8 mouse cellular contexts compared by ENCODE assay signal in the genomic region with DNA sequence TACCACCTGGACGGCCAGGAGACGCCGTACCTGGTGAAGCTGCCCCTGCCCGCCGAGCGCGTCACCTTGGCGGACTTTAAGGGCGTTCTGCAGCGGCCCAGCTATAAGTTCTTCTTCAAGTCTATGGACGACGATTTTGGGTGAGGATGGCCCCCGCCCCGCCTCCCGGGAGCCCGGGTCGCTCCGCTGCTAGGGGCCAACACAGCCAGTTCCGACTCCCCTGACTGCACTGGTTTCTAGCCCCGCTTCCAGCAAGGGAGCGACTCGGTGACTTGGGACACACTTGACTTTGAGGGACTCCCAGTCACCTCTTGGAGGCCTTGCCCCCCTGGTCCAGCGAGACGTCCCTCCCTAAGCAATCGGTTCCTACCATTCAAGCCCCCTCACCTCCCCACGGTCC. TPM values are rescaled to one million over a fixed set of nuclear protein-coding genes. Genes with fewer than 3 reads are reported as not detected.
DNase-seq lines count a peak whose midpoint lies in the region; ATAC-seq and TF ChIP-seq lines count a peak whose summit lies in the region.

No protein-coding gene starts in this region.

- H3K4me1 ChIP-seq in lung, embryonic 15.5 days: peaks cover 17% of the 10 kb centered on the region
- peaks cover 53% of the 10 kb centered on the region for H3K4me1 ChIP-seq in erythroblast, embryonic 14.5 days (ENCODE audit: control insufficient read depth)
- no peaks in the 10 kb centered on the region for H3K4me1 ChIP-seq in intestine, postnatal 0 days (replicated peaks; ENCODE audit: control insufficient read depth, insufficient read depth, low read length)
- peaks cover 26% of the 10 kb centered on the region for H3K4me1 ChIP-seq in midbrain, embryonic 16.5 days (ENCODE audit: control insufficient read depth, insufficient read depth, low read length)

- H3K9me3 ChIP-seq in lung, embryonic 15.5 days: no peaks in the 10 kb centered on the region
- H3K9me3 ChIP-seq in erythroblast, embryonic 14.5 days (ENCODE audit: control insufficient read depth, low read length): no peaks in the 10 kb centered on the region
- no peaks in the 10 kb centered on the region for H3K9me3 ChIP-seq in intestine, postnatal 0 days (ENCODE audit: control insufficient read depth)
- no peaks in the 10 kb centered on the region for H3K9me3 ChIP-seq in midbrain, embryonic 16.5 days (replicated peaks; ENCODE audit: control insufficient read depth, low read length, poor library complexity, severe bottlenecking)

- peak overlapping the region; percentile 98 for H3K9ac ChIP-seq in lung, embryonic 15.5 days
- peak overlapping the region; percentile 72 for H3K9ac ChIP-seq in intestine, postnatal 0 days (ENCODE audit: low read depth, low read length)
- peak overlapping the region; percentile 98 for H3K9ac ChIP-seq in midbrain, embryonic 16.5 days (ENCODE audit: low read depth, low read length)

- under 1% methylated on average over 26 of the region's 26 CpGs for WGBS in lung, embryonic 15.5 days
- WGBS in intestine, postnatal 0 days: 0% methylated on average over 26 of the region's 26 CpGs
- 1% methylated on average over 26 of the region's 26 CpGs for WGBS in midbrain, embryonic 16.5 days

- H3K27ac ChIP-seq in lung, embryonic 15.5 days: peak overlapping the region; percentile 92
- H3K27ac ChIP-seq in intestine, postnatal 0 days (ENCODE audit: low read depth, low read length): peak overlapping the region; percentile 78
- peak overlapping the region; percentile 93 for H3K27ac ChIP-seq in midbrain, embryonic 16.5 days (ENCODE audit: low read length)

- H3K4me2 ChIP-seq in lung, embryonic 15.5 days: peak overlapping the region; percentile 71
- peak overlapping the region; percentile 82 for H3K4me2 ChIP-seq in intestine, postnatal 0 days (replicated peaks; ENCODE audit: low read depth)
- H3K4me2 ChIP-seq in midbrain, embryonic 16.5 days (ENCODE audit: low read length): peak overlapping the region; percentile 85

- no peak for TF ChIP-seq CTCF in intestine, postnatal 0 days (IDR thresholded peaks at IDR 0.05; ENCODE audit: low read depth)

- peaks cover 24% of the 10 kb centered on the region for H3K36me3 ChIP-seq in lung, embryonic 15.5 days
- H3K36me3 ChIP-seq in erythroblast, embryonic 14.5 days (ENCODE audit: control insufficient read depth): peaks cover 30% of the 10 kb centered on the region
- H3K36me3 ChIP-seq in intestine, postnatal 0 days (ENCODE audit: control insufficient read depth, insufficient read depth): peaks cover 7% of the 10 kb centered on the region; the same call in 1 of the 2 replicates
- H3K36me3 ChIP-seq in midbrain, embryonic 16.5 days (ENCODE audit: control insufficient read depth, insufficient read depth, low read length): no peaks in the 10 kb centered on the region

- peak; percentile 58 for DNase-seq in adrenal gland, postnatal 14 days
- no peak for DNase-seq in adrenal gland, adult 18-20 months (ENCODE audit: low spot score in 2 of 2)
- no peak for DNase-seq in lung, adult 18-20 months

- peak; percentile 5; the same call in 1 of the 2 replicates for ATAC-seq in lung, embryonic 15.5 days (ENCODE audit: borderline replicate concordance, extremely low read depth, low FRiP score, low TSS enrichment)
- ATAC-seq in intestine, postnatal 0 days: no peak; the same call in 1 of the 2 replicates
- peak; percentile 53 for ATAC-seq in midbrain, embryonic 16.5 days
- ATAC-seq in frontal cortex, adult (ENCODE audit: low TSS enrichment): no peak; the same call in 1 of the 2 replicates

- H3K27me3 ChIP-seq in lung, embryonic 15.5 days: no peaks in the 10 kb centered on the region
- H3K27me3 ChIP-seq in erythroblast, embryonic 14.5 days (ENCODE audit: control insufficient read depth): no peaks in the 10 kb centered on the region
- H3K27me3 ChIP-seq in intestine, postnatal 0 days (replicated peaks; ENCODE audit: control insufficient read depth, insufficient read depth, low read length): no peaks in the 10 kb centered on the region
- no peaks in the 10 kb centered on the region for H3K27me3 ChIP-seq in midbrain, embryonic 16.5 days (ENCODE audit: control insufficient read depth, insufficient read depth, low read depth, low read length)

- peak overlapping the region; percentile 89 for H3K4me3 ChIP-seq in lung, embryonic 15.5 days
- H3K4me3 ChIP-seq in erythroblast, embryonic 14.5 days (replicated peaks): peak overlapping the region; percentile 95
- peak overlapping the region; percentile 67 for H3K4me3 ChIP-seq in intestine, postnatal 0 days (ENCODE audit: low read depth, low read length)
- peak overlapping the region; percentile 95 for H3K4me3 ChIP-seq in midbrain, embryonic 16.5 days (ENCODE audit: low read depth, low read length)

RNA-seq across cellular contexts. Expression of a gene that starts 0.4 kb away (rescaled TPM):
- 43.3 and 43.8 TPM in 2 replicates for total RNA-seq in adrenal gland, postnatal 14 days (2021)
- 10 to 100 TPM; 40.1 to 44.5 TPM for total RNA-seq in adrenal gland, adult 18-20 months (2021)
- 17.4 and 21.7 TPM in 2 replicates for polyA plus RNA-seq in lung, embryonic 15.5 days (2015; fragmentation: Nextera tagmentation; extraction: Ambion mirVana)
- polyA plus RNA-seq in erythroblast, embryonic 14.5 days (2012): 1.4 TPM in 2 replicates
- 11.5 and 13.7 TPM in 2 replicates for polyA plus RNA-seq in intestine, postnatal 0 days (2015; fragmentation: Nextera tagmentation; extraction: Ambion mirVana)
- 36.2 and 38.0 TPM in 2 replicates for polyA plus RNA-seq in midbrain, embryonic 16.5 days (2015; fragmentation: Nextera tagmentation; extraction: Ambion mirVana)

RNA-seq across cellular contexts. Expression of a gene that starts 18.1 kb away (rescaled TPM):
- total RNA-seq in adrenal gland, postnatal 14 days (2021): 292 and 316 TPM in 2 replicates
- 100 to 1,000 TPM; 277 to 333 TPM for total RNA-seq in adrenal gland, adult 18-20 months (2021)
- 615 and 636 TPM in 2 replicates for polyA plus RNA-seq in lung, embryonic 15.5 days (2015; fragmentation: Nextera tagmentation; extraction: Ambion mirVana)
- polyA plus RNA-seq in erythroblast, embryonic 14.5 days (2012): 16.9 TPM in 2 replicates
- 411 and 423 TPM in 2 replicates for polyA plus RNA-seq in intestine, postnatal 0 days (2015; fragmentation: Nextera tagmentation; extraction: Ambion mirVana)
- 1,379 and 1,416 TPM in 2 replicates for polyA plus RNA-seq in midbrain, embryonic 16.5 days (2015; fragmentation: Nextera tagmentation; extraction: Ambion mirVana)

RNA-seq across cellular contexts. Expression of a gene that starts 18.6 kb away (rescaled TPM):
- total RNA-seq in adrenal gland, postnatal 14 days (2021): 61.6 and 62.7 TPM in 2 replicates
- 10 to 100 TPM; 58.2 to 60.1 TPM for total RNA-seq in adrenal gland, adult 18-20 months (2021)
- polyA plus RNA-seq in lung, embryonic 15.5 days (2015; fragmentation: Nextera tagmentation; extraction: Ambion mirVana): 106 TPM in 2 replicates
- 0.70 and 0.73 TPM in 2 replicates for polyA plus RNA-seq in erythroblast, embryonic 14.5 days (2012)
- polyA plus RNA-seq in intestine, postnatal 0 days (2015; fragmentation: Nextera tagmentation; extraction: Ambion mirVana): 37.2 and 37.8 TPM in 2 replicates
- polyA plus RNA-seq in midbrain, embryonic 16.5 days (2015; fragmentation: Nextera tagmentation; extraction: Ambion mirVana): 95.0 and 97.1 TPM in 2 replicates

RNA-seq across cellular contexts. Expression of a gene that starts 31.2 kb away (rescaled TPM):
- total RNA-seq in adrenal gland, postnatal 14 days (2021): 73.4 and 77.8 TPM in 2 replicates
- 10 to 100 TPM; 94.3 to 94.4 TPM for total RNA-seq in adrenal gland, adult 18-20 months (2021)
- 53.0 and 57.9 TPM in 2 replicates for polyA plus RNA-seq in lung, embryonic 15.5 days (2015; fragmentation: Nextera tagmentation; extraction: Ambion mirVana)
- 0.73 and 2.6 TPM in 2 replicates for polyA plus RNA-seq in erythroblast, embryonic 14.5 days (2012)
- 47.0 and 64.3 TPM in 2 replicates for polyA plus RNA-seq in intestine, postnatal 0 days (2015; fragmentation: Nextera tagmentation; extraction: Ambion mirVana)
- polyA plus RNA-seq in midbrain, embryonic 16.5 days (2015; fragmentation: Nextera tagmentation; extraction: Ambion mirVana): 80.9 and 95.7 TPM in 2 replicates

Comparison
In these comparisons a context has a peak if more than half of its experiments do, and no peak if none do; other contexts are left out.
1. ATAC-seq: peak in lung, embryonic 15.5 days (single experiment) and midbrain, embryonic 16.5 days (single experiment); none in intestine, postnatal 0 days (single experiment) and frontal cortex, adult (single experiment).
2. RNA of a gene that starts 18.1 kb away (polyA plus RNA-seq): 1,379 to 1,416 TPM in midbrain, embryonic 16.5 days, 615 to 636 TPM in lung, embryonic 15.5 days and 411 to 423 TPM in intestine, postnatal 0 days; 16.9 TPM in erythroblast, embryonic 14.5 days; every median in the first group is over 10 times any median in the second.
3. RNA of a gene that starts 18.6 kb away (polyA plus RNA-seq): 106 TPM in lung, embryonic 15.5 days, 95.0 to 97.1 TPM in midbrain, embryonic 16.5 days and 37.2 to 37.8 TPM in intestine, postnatal 0 days; 0.70 to 0.73 TPM in erythroblast, embryonic 14.5 days; every median in the first group is over 10 times any median in the second.
4. Peak in every context shown above with its lines, with median percentiles within 50 percentile points of each other: H3K27ac ChIP-seq, H3K4me2 ChIP-seq, H3K4me3 ChIP-seq and H3K9ac ChIP-seq.